Mouse (Mus musculus): ENCODE data around the gene Id2. TPM values are rescaled to one million over a fixed set of nuclear protein-coding genes. Genes with fewer than 3 reads are reported as not detected.
A peak's percentile ranks its signal among the peaks of the same experiment; 100 is the strongest.

The Id2 gene
- total RNA-seq, 2 experiments from 2014 or later: 1.6 to 2.0 TPM

DNA sequence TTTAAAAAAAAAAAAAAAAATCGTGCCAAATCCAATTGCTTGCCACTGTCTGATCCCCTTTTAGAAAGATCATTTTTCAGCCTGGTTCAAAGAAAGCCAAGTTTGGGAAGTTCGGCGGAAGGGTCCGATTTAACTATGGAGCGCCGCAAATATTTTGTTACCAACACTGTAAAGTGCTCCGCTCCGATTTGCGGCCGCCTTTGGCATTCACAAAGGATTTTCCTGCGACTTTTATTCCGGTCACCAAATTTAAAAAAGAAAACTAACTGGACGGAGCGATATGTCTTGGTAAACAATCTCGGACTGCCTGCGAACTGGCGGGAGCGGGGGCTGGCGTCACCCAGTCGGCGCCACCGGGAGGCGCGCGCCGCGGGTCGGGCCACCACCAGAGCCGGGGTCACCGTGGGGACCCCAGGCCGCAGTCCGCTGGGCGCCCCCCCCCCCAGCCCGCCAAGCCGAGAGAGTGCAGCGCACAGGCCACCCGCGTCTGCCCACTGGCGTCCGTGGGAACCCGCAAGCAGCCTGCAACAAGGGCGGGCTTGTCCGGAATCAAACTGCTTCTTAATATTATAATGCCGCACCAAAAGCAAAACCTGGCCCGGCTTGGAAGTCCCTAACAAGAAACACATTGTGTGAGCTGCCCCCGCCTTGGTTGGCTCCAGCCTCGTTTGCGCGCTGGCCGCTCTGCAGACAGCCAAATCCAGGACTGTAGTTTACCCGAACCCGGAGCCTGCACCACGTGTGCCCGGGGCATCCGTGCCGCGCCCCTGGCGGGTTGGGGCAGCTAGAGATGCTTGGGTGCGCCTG, 3.7 kb upstream of the Id2 start:
- TF ChIP-seq CTCF (IDR thresholded peaks at IDR 0.05): peak; percentile 43
- DNase-seq: peak; percentile 69
- intact Hi-C loops (cut with DNase I): no loop called here

DNA sequence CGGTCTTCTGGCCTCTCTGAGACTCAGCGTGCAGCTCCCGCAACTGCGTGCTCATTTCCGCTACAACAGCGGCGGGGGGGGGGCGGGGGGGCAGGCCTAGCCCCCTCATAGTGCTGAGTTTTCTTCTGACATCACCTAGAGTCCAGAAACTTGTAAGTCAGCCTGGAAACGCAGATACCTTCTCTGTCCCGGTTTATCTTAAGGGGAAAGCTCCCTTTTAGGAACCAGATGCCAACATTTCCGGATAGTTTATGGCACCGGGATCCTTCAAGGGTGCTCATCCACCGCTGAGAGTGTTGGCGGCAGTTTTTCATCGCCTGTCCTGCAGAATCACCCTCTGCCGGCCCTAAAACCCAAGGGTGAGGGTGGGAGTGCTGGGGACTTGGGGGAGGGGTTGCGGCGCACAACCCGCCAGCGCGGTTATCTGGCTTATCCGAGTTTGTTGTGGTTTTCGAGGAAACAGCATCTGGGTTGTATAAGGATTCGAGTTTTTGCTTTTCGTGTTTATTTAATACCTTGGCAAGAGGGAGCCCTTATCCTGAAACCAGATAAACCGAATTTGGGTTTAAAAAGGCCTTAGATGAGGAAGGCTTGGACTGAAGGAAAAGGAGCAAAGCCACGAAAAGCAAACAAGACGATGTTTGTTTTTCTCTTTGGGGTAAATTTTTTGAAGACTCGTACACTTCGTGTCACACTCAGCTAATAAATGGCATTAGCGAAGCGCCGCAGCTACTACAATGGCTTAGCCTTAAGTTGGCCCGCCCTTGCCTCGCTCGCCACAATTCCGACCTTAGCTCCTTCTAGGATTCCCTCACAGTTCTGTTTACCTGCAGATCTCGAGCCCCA, 2.8 kb upstream of the Id2 start:
- DNase-seq: peak; percentile 46
- H3K27ac ChIP-seq: peak overlapping the region; percentile 87
- intact Hi-C loops (cut with DNase I): loop anchor here (10.0 kb wide), 3 partner anchors 75 to 1215 kb away; no protein-coding TSS in a partner anchor
- no peak for TF ChIP-seq CTCF (IDR thresholded peaks at IDR 0.05)
- H3K4me3 ChIP-seq: peak overlapping the region; percentile 93

More for the DNA sequence above, 3.7 kb upstream of the Id2 start:
- peak overlapping the region; percentile 87 for H3K27ac ChIP-seq
- peak overlapping the region; percentile 93 for H3K4me3 ChIP-seq

DNA sequence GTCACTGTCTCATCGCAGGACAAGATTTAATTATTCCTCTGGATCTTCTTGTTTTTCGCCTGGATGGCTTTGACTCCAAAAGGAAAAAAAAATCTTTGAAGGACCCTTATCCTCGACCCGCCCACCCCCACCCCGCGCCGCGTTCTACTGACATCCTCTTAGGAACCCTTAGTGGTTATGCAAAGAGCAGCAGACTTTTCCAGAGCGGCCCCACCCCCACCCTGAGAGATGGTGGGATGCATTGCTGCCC, 2.3 kb upstream of the Id2 start:
- intact Hi-C loops (cut with DNase I): loop anchor here (10.0 kb wide), 3 partner anchors 74 to 1216 kb away; no protein-coding TSS in a partner anchor
- TF ChIP-seq CTCF (IDR thresholded peaks at IDR 0.05): no peak
- H3K4me3 ChIP-seq: peak overlapping the region; percentile 93
- DNase-seq: peak; percentile 55
- peak overlapping the region; percentile 87 for H3K27ac ChIP-seq

DNA sequence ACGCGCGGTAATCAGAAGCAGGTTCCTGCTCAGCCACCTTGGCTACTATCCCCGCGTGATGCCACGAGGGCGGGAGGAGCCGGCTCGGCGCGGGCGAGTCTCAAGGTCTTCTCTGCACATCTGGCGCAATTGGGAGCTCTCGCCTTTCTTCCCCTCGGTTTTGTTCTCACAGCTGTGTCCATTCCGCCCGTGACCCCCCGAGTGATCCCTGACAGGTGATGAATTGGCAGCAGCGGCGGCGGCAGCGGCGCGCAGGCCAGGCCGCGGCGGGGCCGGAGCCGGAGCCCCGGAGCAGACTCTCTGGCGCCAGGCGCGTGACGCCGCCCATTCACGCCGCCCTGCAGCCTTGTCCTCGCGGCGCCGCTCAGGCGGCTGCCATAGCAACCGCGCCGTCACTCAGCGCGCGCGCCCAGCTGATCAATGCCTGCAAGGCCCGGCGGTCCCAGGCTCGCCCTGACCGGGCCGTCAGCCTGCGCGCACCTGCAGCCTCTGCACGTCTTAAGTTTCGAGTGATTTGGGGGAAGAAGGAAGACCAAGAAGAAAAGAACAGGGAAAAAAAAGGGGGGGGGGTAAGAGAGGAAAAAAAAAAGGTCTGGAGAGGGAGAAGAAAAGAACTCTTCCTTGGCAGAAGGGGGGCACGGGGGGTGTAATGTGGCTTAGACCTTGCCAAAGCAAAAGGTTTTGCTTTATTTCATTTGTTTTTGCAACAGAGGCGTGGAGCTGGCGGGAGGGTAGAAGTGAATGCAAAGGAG, 1.8 kb upstream of the Id2 start:
- Histone ChIP-seq H3K4me3 (peak overlapping the region; percentile 93), H3K27ac (peak overlapping the region; percentile 87)
- peak; percentile 96 for DNase-seq
- TF ChIP-seq CTCF (IDR thresholded peaks at IDR 0.05): no peak
- intact Hi-C loops (cut with DNase I): loop anchor here (10.0 kb wide), 3 partner anchors 74 to 1216 kb away; no protein-coding TSS in a partner anchor

DNA sequence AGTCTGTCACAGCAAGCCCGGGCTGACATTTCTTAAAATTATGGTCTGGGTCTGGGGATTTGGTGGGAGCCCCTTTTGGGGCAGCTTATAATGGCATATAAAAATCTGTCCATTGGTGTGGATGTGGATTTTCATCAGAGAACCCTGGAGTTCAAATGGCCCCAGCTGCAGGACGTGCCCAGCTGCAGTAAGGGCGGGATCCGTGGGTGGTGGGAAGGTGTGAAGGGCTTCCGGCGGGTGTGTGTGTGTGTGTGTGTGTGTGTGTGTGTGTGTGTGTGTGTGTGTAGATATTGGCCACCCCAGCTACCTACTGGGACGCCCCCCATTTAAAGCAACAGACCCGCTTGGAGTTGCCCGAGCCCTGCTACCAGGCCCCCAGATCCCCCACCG, 1.2 kb upstream of the Id2 start:
- peak overlapping the region; percentile 87 for H3K27ac ChIP-seq
- intact Hi-C loops (cut with DNase I): loop anchor here (10.0 kb wide), 3 partner anchors 73 to 1217 kb away; no protein-coding TSS in a partner anchor
- DNase-seq: no peak
- H3K4me3 ChIP-seq: peak overlapping the region; percentile 93
- TF ChIP-seq CTCF (IDR thresholded peaks at IDR 0.05): no peak

DNA sequence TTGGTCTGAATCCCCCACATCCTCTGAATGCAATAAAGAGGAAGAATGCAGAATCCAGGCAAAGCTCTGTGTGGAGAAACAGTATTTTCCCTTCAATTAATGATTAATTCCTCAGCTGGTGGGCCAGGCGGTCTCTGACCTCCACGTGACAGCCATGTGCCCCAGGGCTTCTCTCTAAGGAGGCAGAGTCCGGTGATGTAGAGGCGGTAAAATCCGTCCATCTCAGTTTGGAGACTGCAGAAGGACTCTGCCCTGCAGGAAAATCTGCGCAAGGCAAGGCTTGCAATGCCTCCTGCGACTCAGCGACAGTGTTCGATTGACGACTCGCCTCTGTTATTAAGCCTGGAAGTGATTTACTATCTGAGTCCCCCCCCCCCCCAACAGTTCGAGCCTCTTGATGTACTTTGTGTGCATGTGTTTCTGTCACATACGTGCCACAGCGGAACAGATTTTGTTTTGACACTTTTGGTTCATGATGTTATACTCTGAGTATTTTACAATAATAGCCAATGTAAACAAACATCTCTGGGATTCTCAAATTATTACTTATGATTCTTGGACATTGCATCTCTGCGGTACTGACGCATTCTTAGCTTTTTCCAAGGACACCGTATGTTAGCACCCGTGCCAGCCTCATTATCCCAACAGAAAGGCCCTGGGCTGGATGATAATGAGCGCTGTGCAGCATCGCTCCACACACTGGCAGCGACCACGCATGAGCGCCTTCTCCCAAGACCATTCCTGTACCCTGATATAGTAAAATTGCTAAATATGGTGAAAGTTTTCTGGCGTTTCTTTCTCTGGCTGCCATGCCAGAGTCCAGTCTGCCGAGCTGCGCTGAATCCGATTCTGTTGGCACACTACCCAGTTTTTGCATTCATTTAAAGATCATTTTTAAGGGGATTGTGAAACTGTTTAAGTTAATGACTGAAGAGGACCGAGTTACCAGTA, 545 bp upstream of the Id2 start:
- intact Hi-C loops (cut with DNase I): loop anchor here (10.0 kb wide), 3 partner anchors 73 to 1217 kb away; no protein-coding TSS in a partner anchor
- peak; percentile 22 for DNase-seq
- Histone ChIP-seq H3K4me3 (peak overlapping the region; percentile 93), H3K27ac (peak overlapping the region; percentile 87)
- no peak for TF ChIP-seq CTCF (IDR thresholded peaks at IDR 0.05)

DNA sequence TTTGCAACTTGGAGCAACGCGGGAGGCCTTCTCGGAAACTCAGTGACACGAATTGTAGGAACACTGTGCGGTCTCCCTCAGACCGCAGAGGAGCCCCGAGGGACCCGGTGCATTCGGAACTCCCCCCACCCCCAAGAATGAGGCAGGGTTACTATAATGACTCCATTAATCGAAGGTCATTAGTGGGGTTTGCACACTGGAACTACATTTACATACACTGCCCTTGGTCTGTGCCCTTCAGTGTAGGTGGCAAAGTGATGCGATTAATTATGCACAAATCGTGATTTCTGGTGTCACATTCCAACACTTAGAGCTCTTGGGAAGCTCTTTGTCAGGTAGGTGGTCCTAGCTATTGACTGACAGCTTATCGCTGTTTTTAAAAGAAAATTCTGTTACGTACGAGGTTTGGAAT, 294 bp downstream of the Id2 start:
- DNase-seq: no peak
- TF ChIP-seq CTCF (IDR thresholded peaks at IDR 0.05): no peak
- Histone ChIP-seq H3K4me3 (peak overlapping the region; percentile 93), H3K27ac (peak overlapping the region; percentile 87)
- intact Hi-C loops (cut with DNase I): loop anchor here (10.0 kb wide), 3 partner anchors 72 to 1218 kb away; no protein-coding TSS in a partner anchor

DNA sequence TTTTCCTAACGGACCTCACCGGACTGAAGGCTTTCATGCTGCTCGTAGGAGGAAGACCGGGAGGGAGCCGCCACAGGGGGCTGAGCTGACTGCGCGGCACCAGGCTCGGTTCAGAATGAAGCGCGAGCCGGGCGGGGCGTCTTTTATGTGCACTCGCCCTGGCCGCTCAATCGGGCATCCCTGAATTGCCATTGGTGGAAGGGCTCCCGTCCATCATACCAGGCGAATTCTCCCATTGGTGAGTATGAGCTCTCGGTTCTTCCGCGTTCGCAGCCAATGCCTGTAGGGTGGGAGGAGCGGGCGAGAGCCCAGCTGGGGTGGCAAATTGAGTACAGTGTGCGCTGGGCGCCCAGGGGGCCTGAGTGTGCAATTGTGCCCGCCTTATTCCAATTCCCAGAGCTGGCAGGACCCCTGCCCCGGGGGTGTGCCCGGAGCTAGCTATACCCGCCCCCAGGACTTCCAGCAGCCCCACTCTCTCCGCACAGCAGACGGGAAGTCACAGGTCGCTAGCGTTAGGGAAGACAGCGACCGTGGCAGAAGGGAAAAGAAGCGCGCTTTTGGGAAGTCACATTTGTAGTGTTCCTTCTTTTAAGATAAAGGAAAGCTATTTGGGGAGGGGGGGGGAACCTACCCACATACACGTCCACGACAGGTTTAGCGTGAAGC, 833 bp downstream of the Id2 start:
- peak overlapping the region; percentile 87 for H3K27ac ChIP-seq
- DNase-seq: peak; percentile 97
- intact Hi-C loops (cut with DNase I): loop anchor here (10.0 kb wide), 3 partner anchors 71 to 1219 kb away; no protein-coding TSS in a partner anchor
- TF ChIP-seq CTCF (IDR thresholded peaks at IDR 0.05): no peak
- peak overlapping the region; percentile 93 for H3K4me3 ChIP-seq

DNA sequence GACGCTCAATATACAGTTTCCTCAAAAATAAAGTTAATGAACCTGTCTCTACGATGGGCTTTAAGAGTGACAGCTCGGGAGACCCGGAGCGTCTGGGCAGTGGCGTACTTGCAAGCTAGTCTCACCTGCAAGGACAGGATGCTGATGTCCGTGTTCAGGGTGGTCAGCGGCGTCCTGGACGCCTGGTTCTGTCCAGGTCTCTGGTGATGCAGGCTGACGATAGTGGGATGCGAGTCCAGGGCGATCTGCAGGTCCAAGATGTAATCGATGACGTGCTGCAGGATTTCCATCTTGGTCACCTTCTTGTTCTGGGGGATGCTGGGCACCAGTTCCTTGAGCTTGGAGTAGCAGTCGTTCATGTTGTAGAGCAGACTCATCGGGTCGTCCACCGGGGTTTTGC, 1.4 kb downstream of the Id2 start:
- no peak for TF ChIP-seq CTCF (IDR thresholded peaks at IDR 0.05)
- intact Hi-C loops (cut with DNase I): loop anchor here (10.0 kb wide), 3 partner anchors 71 to 1219 kb away; no protein-coding TSS in a partner anchor
- peak overlapping the region; percentile 87 for H3K27ac ChIP-seq
- peak overlapping the region; percentile 93 for H3K4me3 ChIP-seq
- DNase-seq: peak; percentile 32

DNA sequence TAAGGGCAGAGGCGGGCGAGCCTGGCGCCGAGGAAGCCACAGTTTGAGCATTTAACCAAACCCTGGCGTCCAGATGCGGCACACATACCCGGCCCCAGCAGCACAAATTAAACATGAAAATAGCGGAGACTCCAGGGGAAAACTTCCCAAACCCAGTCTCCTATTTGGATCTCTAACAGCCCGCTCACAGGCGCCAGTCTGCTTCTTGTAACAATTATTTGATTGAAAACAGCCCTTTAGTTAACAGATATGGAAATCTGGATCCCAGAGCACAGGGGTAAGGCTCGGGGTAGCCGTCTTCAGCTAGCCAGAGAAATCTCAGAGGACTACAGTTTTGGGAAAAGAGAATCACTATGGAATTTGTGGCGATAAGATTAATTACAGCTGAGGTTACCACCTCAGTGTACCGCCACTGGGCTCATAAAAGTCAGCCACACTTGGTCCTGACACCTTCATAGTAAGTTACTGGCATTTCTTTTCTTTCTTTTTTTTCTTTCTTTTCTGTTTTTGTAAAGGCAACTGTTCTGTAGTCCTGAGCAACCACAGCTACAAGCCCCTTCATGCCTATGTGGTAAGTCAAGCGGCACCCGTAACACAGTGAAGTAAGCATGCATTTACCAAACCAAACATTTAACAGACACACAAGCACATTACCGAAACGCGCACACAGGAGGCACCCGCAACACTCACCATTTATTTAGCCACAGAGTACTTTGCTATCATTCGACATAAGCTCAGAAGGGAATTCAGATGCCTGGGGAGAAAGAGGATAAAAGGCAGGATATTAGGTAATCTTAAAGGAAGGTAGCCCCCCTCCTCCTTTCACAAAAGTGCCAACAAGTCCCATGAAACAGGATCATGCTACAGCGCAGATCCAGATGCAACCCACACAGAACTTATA, 2.1 kb downstream of the Id2 start:
- peak overlapping the region; percentile 87 for H3K27ac ChIP-seq
- DNase-seq: no peak
- intact Hi-C loops (cut with DNase I): loop anchor here (5.0 to 10.0 kb wide), 4 partner anchors 70 to 1220 kb away; no protein-coding TSS in a partner anchor
- H3K4me3 ChIP-seq: peak overlapping the region; percentile 93
- no peak for TF ChIP-seq CTCF (IDR thresholded peaks at IDR 0.05)
